In genomic region chr6:138421931-138422531, GRCm38 (mm10) we compare ENCODE assay signal across 8 mouse cellular contexts.
DNase-seq lines count a peak whose midpoint lies in the region; ATAC-seq lines count a peak whose summit lies in the region.

No protein-coding gene starts in this region.

- peaks cover 12% of the 10 kb centered on the region for H3K27me3 ChIP-seq in lung, embryonic 15.5 days
- peaks cover 21% of the 10 kb centered on the region for H3K27me3 ChIP-seq in forebrain, embryonic 10.5 days (ENCODE audit: poor library complexity, severe bottlenecking)
- peaks cover 44% of the 10 kb centered on the region for H3K27me3 ChIP-seq in limb, embryonic 12.5 days

- under 1% methylated on average over 24 of the region's 24 CpGs for WGBS in lung, embryonic 15.5 days
- under 1% methylated on average over 24 of the region's 24 CpGs for WGBS in forebrain, embryonic 10.5 days
- WGBS in limb, embryonic 12.5 days: under 1% methylated on average over 24 of the region's 24 CpGs

- peak overlapping the region; percentile 76 for H3K4me2 ChIP-seq in lung, embryonic 15.5 days
- peak overlapping the region; percentile 67 for H3K4me2 ChIP-seq in limb, embryonic 12.5 days

- ATAC-seq in lung, embryonic 15.5 days (ENCODE audit: borderline replicate concordance, extremely low read depth, low FRiP score, low TSS enrichment): no peak
- peak; percentile 26; the same call in 1 of the 2 replicates for ATAC-seq in limb, embryonic 12.5 days (ENCODE audit: insufficient number of reproducible peaks, insufficient read depth, low FRiP score, low TSS enrichment, low read depth)

- H3K36me3 ChIP-seq in lung, embryonic 15.5 days: no peaks in the 10 kb centered on the region
- H3K36me3 ChIP-seq in forebrain, embryonic 10.5 days (replicated peaks): no peaks in the 10 kb centered on the region
- H3K36me3 ChIP-seq in limb, embryonic 12.5 days: no peaks in the 10 kb centered on the region

- H3K27ac ChIP-seq in lung, embryonic 15.5 days: no peak overlapping the region
- peak overlapping the region; percentile 92 for H3K27ac ChIP-seq in forebrain, embryonic 10.5 days
- H3K27ac ChIP-seq in limb, embryonic 12.5 days: no peak overlapping the region

- no peaks in the 10 kb centered on the region for H3K9me3 ChIP-seq in lung, embryonic 15.5 days
- no peaks in the 10 kb centered on the region for H3K9me3 ChIP-seq in forebrain, embryonic 10.5 days
- no peaks in the 10 kb centered on the region for H3K9me3 ChIP-seq in limb, embryonic 12.5 days

- H3K9ac ChIP-seq in lung, embryonic 15.5 days: peak overlapping the region; percentile 27
- H3K9ac ChIP-seq in limb, embryonic 12.5 days (replicated peaks): no peak overlapping the region

- DNase-seq in lung, postnatal 10 days: no peak
- no peak for DNase-seq in forebrain, embryonic 10.5 days (ENCODE audit: extremely low spot score, low spot score)
- DNase-seq in retina, embryonic 14.5 days (ENCODE audit: low spot score): peak; percentile 23
- DNase-seq in frontal cortex, postnatal 10 days (ENCODE audit: low spot score in 2 of 2): no peak
- DNase-seq in cerebellum, adult 11-12 months: no peak
- no peak for DNase-seq in kidney, postnatal 25 days

- peak overlapping the region; percentile 40 for H3K4me3 ChIP-seq in lung, embryonic 15.5 days
- peak overlapping the region; percentile 60 for H3K4me3 ChIP-seq in forebrain, embryonic 10.5 days
- peak overlapping the region; percentile 42 for H3K4me3 ChIP-seq in limb, embryonic 12.5 days (replicated peaks)

- H3K4me1 ChIP-seq in lung, embryonic 15.5 days: peaks cover 28% of the 10 kb centered on the region
- peaks cover 87% of the 10 kb centered on the region for H3K4me1 ChIP-seq in forebrain, embryonic 10.5 days
- H3K4me1 ChIP-seq in limb, embryonic 12.5 days (replicated peaks): peaks cover 32% of the 10 kb centered on the region
